Mouse (Mus musculus): ENCODE data around the gene Teddm2.

The Teddm2 gene

DNA sequence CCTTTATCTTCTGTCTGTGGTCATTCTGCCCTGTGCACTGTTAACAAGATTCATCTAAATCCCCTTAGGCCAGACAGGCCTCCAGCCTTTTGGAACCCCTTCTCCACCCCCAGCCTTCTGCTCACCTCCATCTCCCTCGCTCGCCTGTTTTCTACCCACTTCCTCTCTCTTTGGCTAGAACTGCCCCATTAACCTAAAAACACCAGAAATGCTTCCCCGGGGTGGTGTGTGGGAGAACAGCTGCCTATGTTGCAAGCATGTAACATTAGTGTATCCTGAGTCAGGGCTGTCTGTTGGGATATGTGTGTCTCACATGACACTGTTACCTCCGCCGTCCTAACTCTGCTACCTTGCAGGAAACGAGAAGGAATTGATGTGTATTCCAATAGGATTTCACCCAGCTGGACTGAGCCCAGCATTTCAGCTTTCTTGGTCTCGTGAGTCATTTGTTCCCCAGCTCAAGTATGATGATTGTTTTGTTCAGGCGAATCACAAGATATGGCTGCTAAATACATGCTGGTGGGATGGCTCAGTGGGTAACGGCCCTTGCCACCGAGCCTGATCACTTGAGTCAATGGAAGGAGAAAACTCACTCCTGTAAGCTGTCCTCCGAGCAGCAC is 57.8 kb downstream of the Teddm2 start:
- DNase-seq (ENCODE audit: extremely low read depth, low read depth, low spot score) = no peak

DNA sequence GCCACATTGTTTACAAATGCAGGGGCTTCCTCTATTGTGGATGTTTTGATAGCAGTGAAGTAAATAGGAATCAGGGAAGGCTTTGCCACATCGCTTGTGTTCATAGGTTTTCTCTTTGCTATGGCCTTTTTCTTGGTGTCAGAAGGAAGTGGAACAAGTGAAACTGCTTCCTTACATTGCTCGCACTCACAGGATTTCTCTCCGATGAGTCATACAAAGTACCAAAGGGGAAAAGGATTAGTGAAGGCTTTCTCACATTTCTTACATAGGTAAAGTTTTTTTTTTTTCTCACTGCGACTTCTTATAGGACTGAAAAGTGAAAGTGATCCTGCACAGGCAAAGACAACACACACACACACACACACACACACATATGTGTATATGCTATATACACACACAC is 64.0 kb downstream of the Teddm2 start:
- no peak for DNase-seq (ENCODE audit: extremely low read depth, low read depth, low spot score)

DNA sequence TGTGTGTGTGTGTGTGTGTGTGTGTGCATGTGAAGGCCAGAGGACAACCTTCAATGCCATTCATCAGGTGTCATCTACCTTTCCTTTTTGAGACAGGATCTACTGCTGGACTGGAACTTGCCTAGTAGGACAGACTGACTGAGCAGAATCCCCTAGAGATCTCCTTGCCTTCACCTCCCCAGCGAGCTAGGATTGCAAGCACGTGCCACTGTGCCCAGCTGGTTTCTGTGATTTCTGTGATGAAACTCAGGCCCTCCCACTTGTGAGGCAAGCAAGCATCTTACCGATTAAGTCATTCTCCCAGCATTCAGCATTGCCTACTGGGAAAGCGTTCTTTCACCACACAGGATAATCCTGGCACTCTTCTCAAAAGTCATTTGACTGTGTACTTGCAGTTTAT is 69.3 kb downstream of the Teddm2 start:
- DNase-seq (ENCODE audit: extremely low read depth, low read depth, low spot score) = no peak

DNA sequence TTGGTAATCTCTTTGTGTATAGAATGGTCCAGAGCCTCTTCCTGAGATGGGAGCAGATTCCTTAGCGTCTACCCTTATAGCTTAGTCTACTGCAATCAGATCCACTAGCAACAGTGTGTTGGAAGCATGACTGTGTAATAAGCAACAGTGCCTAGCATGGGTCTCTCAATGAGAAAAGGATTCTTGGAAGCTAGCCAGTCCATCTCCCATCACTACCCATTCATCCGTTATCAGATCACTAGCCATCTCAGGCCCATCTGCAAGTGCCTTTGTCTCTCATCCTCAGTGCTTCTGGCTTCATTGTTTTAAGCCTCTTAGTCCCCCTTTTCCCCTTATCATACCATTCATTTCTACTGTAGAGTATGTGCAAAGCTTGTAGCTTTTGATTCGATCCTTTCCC is 79.8 kb downstream of the Teddm2 start:
- DNase-seq (ENCODE audit: extremely low read depth, low read depth, low spot score) = no peak

DNA sequence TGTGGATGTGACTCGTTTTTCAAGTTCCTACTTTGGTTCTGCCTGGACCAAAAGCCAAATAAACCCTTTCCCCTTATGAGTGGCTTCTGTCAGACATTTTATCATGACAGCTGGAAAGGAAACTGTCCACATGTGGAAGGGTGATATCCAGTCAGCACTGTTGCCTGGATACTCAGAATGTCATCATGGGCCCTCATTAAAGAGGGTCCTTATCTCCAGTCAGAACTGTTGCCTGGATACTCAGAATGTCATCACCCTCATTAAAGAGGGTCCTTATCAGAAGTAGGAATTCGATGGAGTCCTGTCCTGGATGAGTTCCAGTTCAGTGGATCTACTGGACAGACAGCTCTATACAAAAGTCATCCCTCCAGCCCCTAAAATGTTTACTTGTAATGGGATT is 85.8 kb downstream of the Teddm2 start:
- DNase-seq (ENCODE audit: extremely low read depth, low read depth, low spot score) = no peak

DNA sequence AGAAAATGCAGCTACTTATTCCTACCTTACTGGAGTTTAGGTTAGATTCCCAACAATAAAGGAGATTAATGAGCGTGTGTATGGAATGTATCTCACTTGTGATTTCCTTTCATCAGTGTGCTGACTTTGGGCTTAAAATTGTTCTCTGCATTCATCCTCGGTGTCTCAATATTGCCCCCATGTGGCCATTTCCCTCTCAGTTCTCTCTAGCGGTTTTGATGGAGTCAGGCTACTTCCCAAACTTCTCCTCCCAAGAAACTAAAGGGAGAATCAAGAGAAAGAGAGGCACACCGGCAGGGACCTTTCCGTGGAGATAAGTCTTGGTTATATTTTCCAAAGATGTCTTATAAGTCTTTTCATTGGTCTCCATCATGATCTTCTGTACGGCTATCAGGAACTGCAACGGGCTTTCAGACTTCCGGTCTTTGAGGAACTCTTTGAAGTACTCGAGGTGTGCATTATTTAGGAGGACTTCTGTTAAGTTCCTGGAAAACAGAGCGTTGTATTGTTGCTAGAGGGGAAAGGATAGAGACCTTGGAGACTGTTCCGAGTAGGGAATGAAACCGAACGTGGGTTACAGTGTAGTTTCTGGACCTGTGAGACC is 92.5 kb downstream of the Teddm2 start:
- DNase-seq (ENCODE audit: extremely low read depth, low read depth, low spot score) = no peak

DNA sequence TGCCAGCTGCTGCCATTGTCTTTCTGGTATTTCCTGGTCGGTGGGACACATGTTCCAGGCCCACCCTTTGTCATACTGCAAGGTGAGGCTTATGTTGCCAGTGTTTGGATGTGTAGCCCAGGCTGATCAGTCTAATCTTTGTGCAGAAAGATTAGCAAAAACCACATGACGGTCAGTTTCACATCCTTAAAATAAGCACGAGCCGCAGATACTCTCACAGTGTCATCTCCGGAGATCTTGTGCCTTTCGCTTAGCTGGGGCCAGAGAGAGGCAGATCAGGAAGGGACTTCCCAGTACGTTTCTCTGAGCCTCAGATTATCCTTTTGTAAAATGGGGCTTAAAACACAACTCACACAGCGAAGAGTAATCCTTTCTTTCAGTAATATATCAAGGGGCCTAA is 96.5 kb downstream of the Teddm2 start:
- DNase-seq (ENCODE audit: extremely low read depth, low read depth, low spot score) = no peak

DNA sequence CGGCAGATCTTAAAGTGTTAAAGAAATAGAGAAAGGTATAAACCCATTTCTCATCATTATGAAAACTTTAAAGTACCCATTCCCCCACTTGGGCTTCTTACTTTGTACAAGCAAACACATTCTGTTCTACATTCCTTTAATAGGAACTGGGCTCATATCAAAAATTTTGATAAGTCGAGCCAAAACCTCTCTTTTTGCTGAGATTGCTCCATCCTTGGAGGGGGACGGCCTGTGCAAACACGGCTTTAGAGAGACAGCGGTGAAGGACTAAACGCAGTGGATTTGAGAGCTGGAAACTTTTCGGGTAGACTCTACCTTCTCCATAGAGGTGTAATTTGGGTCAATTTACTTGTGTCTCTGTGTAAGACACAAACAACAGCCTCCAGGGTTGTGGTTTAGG is 97.3 kb downstream of the Teddm2 start:
- DNase-seq (ENCODE audit: extremely low read depth, low read depth, low spot score) = no peak
